Comparison of ENCODE assay signal across 8 mouse cellular contexts in the genomic region with DNA sequence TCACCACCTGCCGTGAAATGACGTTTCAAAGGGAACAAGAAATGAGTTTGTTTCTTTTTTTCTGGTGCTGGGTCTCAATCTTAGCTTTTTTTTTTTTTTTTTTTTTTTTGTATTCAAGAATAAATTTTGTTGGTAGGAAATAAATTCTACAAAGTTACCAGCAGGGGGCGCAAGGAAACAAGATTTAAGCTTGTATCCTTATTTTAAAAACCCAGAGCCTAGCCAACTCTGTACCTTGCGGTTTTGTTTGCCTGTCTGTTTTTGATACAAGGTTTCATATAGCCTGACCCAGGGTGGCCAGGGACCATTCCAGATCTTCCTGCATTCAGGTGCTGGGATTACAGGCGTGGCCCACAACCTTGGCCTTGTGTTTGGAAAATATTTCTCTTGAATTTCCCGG. TPM values are rescaled to one million over a fixed set of nuclear protein-coding genes. Genes with fewer than 3 reads are reported as not detected.
DNase-seq lines count a peak whose midpoint lies in the region; ATAC-seq and TF ChIP-seq lines count a peak whose summit lies in the region.

No protein-coding gene starts in this region.

- intact Hi-C loops in heart, postnatal 36 days (cut with DNase I): loop anchor here (1.0 to 2.0 kb wide), 2 partner anchors 85 to 90 kb away; no protein-coding TSS in a partner anchor

- no peak overlapping the region for H3K9ac ChIP-seq in midbrain, embryonic 11.5 days (ENCODE audit: low read length)
- no peak overlapping the region for H3K9ac ChIP-seq in midbrain, embryonic 16.5 days (ENCODE audit: low read depth, low read length)

- no peak overlapping the region for H3K4me2 ChIP-seq in midbrain, embryonic 11.5 days
- no peak overlapping the region for H3K4me2 ChIP-seq in midbrain, embryonic 16.5 days (ENCODE audit: low read length)

- H3K27ac ChIP-seq in midbrain, embryonic 11.5 days (ENCODE audit: low read depth, low read length): no peak overlapping the region
- H3K27ac ChIP-seq in midbrain, embryonic 16.5 days (ENCODE audit: low read length): no peak overlapping the region
- H3K27ac ChIP-seq in cerebellum, adult 2 months (ENCODE audit: insufficient read depth, low read length): no peak overlapping the region

- DNase-seq in cerebellum, adult 11 months: peak; percentile 69
- peak; percentile 94 for DNase-seq in midbrain, embryonic 11.5 days (ENCODE audit: low spot score, missing footprints)
- peak; percentile 64 to 76 for DNase-seq in cerebellum, adult 2 months
- DNase-seq in heart, postnatal 36 days: peak; percentile 59 to 67
- DNase-seq in lung, postnatal 14 days: peak; percentile 85
- DNase-seq in spleen, postnatal 36 days (ENCODE audit: low spot score in 2 of 2): peak; percentile 58 to 72

- H3K9me3 ChIP-seq in midbrain, embryonic 11.5 days (ENCODE audit: control insufficient read depth, low read length): no peaks in the 10 kb centered on the region
- no peaks in the 10 kb centered on the region for H3K9me3 ChIP-seq in midbrain, embryonic 16.5 days (replicated peaks; ENCODE audit: control insufficient read depth, low read length, poor library complexity, severe bottlenecking)

- H3K4me3 ChIP-seq in midbrain, embryonic 11.5 days (ENCODE audit: low read depth, low read length): no peak overlapping the region
- H3K4me3 ChIP-seq in midbrain, embryonic 16.5 days (ENCODE audit: low read depth, low read length): no peak overlapping the region
- H3K4me3 ChIP-seq in cerebellum, adult 2 months (replicated peaks; ENCODE audit: insufficient read depth, low read depth, low read length): peak overlapping the region; percentile 11

- peak; percentile 49 for TF ChIP-seq CTCF in cerebellum, adult 2 months (IDR thresholded peaks at IDR 0.05; ENCODE audit: borderline replicate concordance, insufficient read depth, low read depth, low read length)

- no peak for TF ChIP-seq POLR2A in cerebellum, adult 2 months (IDR thresholded peaks at IDR 0.05; ENCODE audit: borderline replicate concordance, insufficient read depth, low read length)

- H3K27me3 ChIP-seq in midbrain, embryonic 11.5 days (ENCODE audit: control insufficient read depth, insufficient read depth, low read length): no peaks in the 10 kb centered on the region
- H3K27me3 ChIP-seq in midbrain, embryonic 16.5 days (ENCODE audit: control insufficient read depth, insufficient read depth, low read depth, low read length): no peaks in the 10 kb centered on the region
- no peaks in the 10 kb centered on the region for H3K27me3 ChIP-seq in cerebellum, adult 2 months (ENCODE audit: control insufficient read depth, insufficient read depth, low read length)

- no peaks in the 10 kb centered on the region for H3K4me1 ChIP-seq in midbrain, embryonic 11.5 days (ENCODE audit: control insufficient read depth, insufficient read depth, low read length)
- no peaks in the 10 kb centered on the region for H3K4me1 ChIP-seq in midbrain, embryonic 16.5 days (ENCODE audit: control insufficient read depth, insufficient read depth, low read length)
- H3K4me1 ChIP-seq in cerebellum, adult 2 months (ENCODE audit: control insufficient read depth, insufficient read depth, low read length): no peaks in the 10 kb centered on the region

- H3K36me3 ChIP-seq in midbrain, embryonic 11.5 days (ENCODE audit: control insufficient read depth, insufficient read depth, low read length): no peaks in the 10 kb centered on the region
- H3K36me3 ChIP-seq in midbrain, embryonic 16.5 days (ENCODE audit: control insufficient read depth, insufficient read depth, low read length): no peaks in the 10 kb centered on the region

- ATAC-seq in cerebellum, adult (ENCODE audit: insufficient number of reproducible peaks, low FRiP score, low TSS enrichment): no peak; the same call in 1 of the 2 replicates
- no peak for ATAC-seq in midbrain, embryonic 11.5 days (ENCODE audit: low FRiP score)
- no peak for ATAC-seq in midbrain, embryonic 16.5 days

- 35% methylated on average over 6 of the region's 6 CpGs for WGBS in midbrain, embryonic 11.5 days
- 28% methylated on average over 6 of the region's 6 CpGs for WGBS in midbrain, embryonic 16.5 days
- 21% methylated on average over 6 of the region's 6 CpGs for WGBS in cerebellum, adult 2 months

RNA-seq across cellular contexts. Expression of a gene that starts 4.0 kb away (rescaled TPM):
- polyA plus RNA-seq in midbrain, embryonic 11.5 days (2014; fragmentation: Nextera tagmentation; extraction: Ambion mirVana): 7.6 and 7.9 TPM in 2 replicates
- polyA plus RNA-seq in midbrain, embryonic 16.5 days (2015; fragmentation: Nextera tagmentation; extraction: Ambion mirVana): 16.9 and 18.7 TPM in 2 replicates
- 21.8 and 25.3 TPM in 2 replicates for polyA plus RNA-seq in cerebellum, adult 2 months (2012; rRNA removed)
- 10 to 100 TPM in 1 of 2 experiments, 1 to 10 TPM in 1; 7.3 to 10.7 TPM for total RNA-seq in heart, postnatal 36 days (2021)

RNA-seq across cellular contexts. Expression of a gene that starts 17.4 kb away (rescaled TPM):
- not detected in 2 replicates for polyA plus RNA-seq in midbrain, embryonic 11.5 days (2014; fragmentation: Nextera tagmentation; extraction: Ambion mirVana)
- polyA plus RNA-seq in midbrain, embryonic 16.5 days (2015; fragmentation: Nextera tagmentation; extraction: Ambion mirVana): 0.62 and 1.7 TPM in 2 replicates
- 0.23 and 0.73 TPM in 2 replicates for polyA plus RNA-seq in cerebellum, adult 2 months (2012; rRNA removed)
- total RNA-seq in heart, postnatal 36 days (2021): not detected

RNA-seq across cellular contexts. Expression of a gene that starts 49.3 kb away (rescaled TPM):
- 8.2 and 10.5 TPM in 2 replicates for polyA plus RNA-seq in midbrain, embryonic 11.5 days (2014; fragmentation: Nextera tagmentation; extraction: Ambion mirVana)
- polyA plus RNA-seq in midbrain, embryonic 16.5 days (2015; fragmentation: Nextera tagmentation; extraction: Ambion mirVana): 9.3 and 10.7 TPM in 2 replicates
- polyA plus RNA-seq in cerebellum, adult 2 months (2012; rRNA removed): 20.7 and 21.4 TPM in 2 replicates
- 10 to 100 TPM; 16.7 to 19.3 TPM for total RNA-seq in heart, postnatal 36 days (2021)
